Mouse (Mus musculus) urinary bladder, postnatal 36 days (tissue): Measurements from ENCODE around the gene Sgip1.

ENCODE experiments used
- DNase-seq, 2 experiments: peaks; one replicate each; pipeline ENCODE4 v3.0.0; 2022; ENCODE audit warnings: low spot score in 2 of 2, mixed read lengths in 1 of 2

Gene Sgip1

GRCm38 (mm10) chr4:102775596-102776270 lies 34.6 kb downstream of the Sgip1 start:
- DNase-seq: no peak

- DNase-seq: no peak
Observed at GRCm38 (mm10) chr4:102779902-102780301, 38.8 kb downstream of the Sgip1 start.

DNA sequence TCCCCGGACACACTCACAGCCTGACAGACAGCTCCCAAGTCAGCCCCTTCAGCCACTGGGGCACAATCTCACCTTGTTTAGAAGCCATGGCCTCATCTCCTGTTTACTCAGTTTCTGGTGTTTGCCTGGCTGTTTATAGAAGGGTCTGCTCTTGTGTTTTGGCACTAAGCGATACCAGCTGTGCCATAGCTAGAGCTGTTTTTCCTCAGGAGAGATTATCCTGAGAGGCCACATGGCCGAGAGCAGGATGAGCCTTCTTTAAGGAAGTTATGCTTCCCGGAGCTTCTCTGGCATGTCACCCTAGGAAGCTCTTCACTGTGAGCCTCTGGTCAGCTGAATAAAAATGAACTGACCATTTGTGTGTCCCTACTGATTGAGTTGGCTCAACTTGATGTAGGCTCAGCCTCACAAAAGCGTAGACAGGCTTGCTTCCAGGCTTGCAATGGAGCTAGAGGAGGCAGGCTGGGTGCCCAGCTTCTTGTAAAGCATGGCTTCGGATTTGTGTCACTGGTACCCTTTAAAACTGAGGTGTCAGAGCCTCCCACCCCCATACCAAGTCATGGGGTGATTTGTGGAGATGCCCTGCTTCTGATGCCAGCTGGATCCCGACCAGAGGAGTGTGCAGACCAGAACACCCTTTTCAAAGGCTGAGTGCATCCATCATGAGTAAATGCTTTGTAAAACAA lies 42.1 kb downstream of the Sgip1 start:
- DNase-seq: no peak

- DNase-seq: no peak
Observed at GRCm38 (mm10) chr4:102785158-102785557, 44.1 kb downstream of the Sgip1 start.

- DNase-seq: no peak
Observed at GRCm38 (mm10) chr4:102792100-102792790, 51.1 kb downstream of the Sgip1 start.

DNA sequence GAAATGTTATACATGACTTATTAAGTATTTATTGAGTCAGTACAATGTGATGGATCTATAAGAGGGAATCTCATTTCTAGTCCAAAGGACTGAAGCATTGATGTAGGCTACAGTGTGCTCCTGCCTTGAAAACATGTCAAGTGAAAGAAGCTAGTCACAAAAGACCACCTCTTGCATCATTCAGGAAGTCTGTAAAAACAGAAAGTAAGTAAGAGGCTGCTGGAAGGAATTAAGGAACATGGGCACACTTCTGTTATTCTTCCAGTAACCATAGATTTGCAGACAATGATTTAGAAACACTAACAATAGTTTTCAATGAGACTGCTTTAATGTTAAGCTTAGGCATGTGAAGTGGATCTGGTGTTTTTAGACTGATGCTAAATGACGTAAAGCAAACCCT lies 60.4 kb downstream of the Sgip1 start:
- DNase-seq: no peak

- no peak for DNase-seq
Observed at GRCm38 (mm10) chr4:102801936-102802335, 60.8 kb downstream of the Sgip1 start.

DNA sequence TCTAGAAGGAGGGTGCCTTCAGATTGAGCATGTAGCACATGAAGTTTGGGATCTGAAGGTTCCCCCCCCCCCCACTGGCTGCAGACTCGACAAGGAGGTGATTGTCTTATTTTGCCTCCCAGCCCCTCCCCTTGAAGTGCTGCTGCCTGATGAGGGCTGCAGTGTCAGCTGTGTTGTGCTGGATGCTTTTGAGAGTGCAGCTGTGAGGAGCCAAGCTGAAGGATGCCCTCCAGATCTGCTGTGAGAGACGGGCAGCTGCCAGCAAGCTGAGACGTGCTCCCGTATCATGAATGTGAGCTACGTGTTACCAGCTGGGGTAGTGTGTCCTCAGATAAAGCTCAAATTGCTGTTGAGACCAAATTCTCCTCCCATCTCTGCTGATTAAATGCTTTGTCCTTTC lies 63.5 kb downstream of the Sgip1 start:
- no peak for DNase-seq

GRCm38 (mm10) chr4:102806987-102807386 lies 65.9 kb downstream of the Sgip1 start:
- DNase-seq: no peak

DNA sequence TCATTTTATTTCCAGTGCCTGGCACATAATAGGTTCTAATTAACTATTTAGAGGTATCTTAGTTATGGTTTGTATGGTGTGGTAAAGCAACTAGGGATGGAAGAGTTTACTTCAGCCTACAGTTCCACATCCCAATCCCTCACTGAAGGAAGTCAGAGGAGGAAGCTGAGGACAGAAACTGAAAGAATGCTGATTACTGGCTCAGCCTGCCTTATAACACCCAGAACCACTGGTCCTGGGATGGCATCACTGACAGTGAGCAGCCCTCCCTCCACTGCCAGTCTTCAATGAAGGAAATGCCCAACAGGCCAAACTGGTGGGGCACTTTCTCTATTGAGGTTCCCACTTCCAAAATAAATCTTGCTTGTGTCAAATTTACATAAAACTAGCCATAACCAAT lies 67.2 kb downstream of the Sgip1 start:
- DNase-seq: no peak

DNA sequence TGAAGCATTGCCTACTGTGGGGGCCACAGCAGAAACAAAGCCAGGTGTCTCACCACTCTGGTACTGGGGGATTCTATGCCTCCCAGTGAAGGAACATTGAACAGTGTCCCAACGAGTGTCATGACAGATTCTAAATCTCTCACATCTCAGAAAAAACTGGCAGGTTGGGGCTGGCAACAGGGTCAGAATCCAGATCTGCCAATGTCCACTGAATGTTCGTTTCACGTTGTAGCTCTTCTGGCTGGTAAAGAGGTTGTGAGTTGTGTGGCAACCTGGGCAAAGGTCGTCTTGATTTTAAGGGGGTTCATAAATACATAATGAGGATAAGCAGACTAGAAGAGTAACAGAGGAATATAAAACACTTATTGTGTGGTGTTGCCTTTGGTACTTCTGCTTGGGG lies 68.2 kb downstream of the Sgip1 start:
- DNase-seq: no peak

DNA sequence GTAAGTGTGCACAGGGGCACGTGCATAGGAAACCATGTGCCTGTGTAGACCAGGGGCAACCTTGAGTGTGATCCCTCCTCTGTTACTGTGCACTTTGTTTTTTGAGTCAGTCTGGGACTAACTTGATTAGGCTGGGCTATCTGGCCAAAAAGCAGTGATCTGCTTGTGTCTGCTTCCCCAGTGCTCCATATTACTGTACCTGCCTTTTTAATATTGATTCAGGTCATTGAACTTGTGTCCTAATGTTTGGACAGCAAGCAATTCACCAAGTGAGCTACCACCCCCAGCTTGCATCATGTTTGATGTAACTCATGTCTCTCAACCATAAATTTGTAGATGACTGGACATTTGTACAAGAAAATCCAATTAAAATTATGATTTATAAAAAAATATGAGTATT lies 69.2 kb downstream of the Sgip1 start:
- no peak for DNase-seq

- no peak for DNase-seq
Observed at GRCm38 (mm10) chr4:102811007-102811805, 70.1 kb downstream of the Sgip1 start.

DNA sequence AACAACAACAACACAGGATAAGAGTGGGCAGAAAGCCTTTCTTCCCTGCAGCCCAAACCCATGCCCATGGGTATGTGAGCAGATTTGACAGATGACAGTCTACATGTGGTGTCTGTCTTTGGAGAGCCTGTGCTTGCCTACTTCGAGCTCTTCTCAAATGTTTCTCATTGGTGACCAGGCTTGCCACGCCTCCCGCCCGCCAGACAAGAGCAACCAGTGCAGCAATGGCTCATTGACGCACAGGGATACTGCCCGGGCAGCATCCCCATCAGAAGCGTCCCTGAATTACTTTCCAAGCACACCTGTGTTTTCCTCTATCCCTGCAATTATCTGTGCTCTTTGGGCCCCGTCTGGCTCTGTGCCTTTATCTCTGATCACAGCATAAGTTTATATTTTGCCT lies 72.2 kb downstream of the Sgip1 start:
- DNase-seq: no peak

DNA sequence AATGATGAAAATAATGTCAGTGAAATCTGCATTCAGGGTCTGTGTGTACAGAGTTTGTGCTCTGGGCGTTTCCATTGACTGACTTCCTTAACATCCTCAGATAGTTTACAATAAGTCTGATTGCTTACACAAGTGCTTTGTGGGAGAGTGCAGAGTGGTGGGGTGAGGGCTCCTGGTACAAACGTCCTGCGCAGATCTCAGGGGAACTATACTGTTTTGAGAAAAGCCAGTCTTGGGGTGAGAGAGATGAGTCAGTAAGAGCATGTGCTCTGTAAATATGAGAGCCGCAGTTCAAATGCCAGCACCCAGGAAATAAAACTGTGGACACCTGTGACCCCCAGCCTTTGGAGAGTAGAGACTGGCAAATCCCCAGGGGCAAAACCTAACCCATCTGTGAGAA lies 80.7 kb downstream of the Sgip1 start:
- DNase-seq: no peak

- DNase-seq: no peak
Observed at GRCm38 (mm10) chr4:102824494-102824893, 83.4 kb downstream of the Sgip1 start.

DNA sequence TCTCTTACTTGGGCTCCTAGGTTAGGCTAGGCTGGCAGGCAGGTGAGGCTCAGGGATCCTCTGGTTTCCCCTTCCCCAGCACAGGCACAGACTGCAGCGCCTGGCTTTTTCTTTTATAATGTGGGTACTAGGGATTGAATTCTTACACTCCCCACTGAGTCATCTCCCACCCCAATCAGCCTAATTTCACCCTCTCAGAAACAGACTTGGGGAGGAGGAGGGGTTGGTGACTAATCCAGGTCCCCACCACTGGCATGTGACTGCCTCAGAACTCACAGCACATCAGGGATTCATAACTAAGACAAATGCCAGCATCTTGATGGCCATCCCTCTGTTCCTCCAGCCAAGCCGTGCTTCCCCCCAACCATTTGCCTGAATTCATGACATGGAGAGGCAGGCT lies 85.1 kb downstream of the Sgip1 start:
- no peak for DNase-seq

DNA sequence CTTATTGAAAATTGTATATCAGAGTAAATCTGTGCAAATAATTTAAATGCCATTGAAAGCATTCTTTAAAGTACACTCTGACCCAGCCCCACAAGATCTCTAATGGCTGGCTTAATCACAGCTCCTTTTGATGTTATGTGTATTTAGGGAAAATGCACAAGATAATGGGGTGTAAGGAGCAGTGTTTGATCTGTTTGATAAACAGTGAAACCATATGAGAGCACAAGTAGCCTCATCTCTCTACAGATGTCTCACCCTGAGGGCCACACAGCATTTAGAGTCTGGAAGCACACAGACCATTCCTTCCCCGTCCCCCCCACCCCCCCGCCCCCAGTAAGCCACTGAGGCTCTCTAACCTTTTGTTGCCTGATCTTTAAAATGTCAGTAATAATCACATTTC lies 87.4 kb downstream of the Sgip1 start:
- DNase-seq: no peak

- no peak for DNase-seq
Observed at GRCm38 (mm10) chr4:102833191-102833590, 92.1 kb downstream of the Sgip1 start.

GRCm38 (mm10) chr4:102833726-102834125 lies 92.6 kb downstream of the Sgip1 start:
- no peak for DNase-seq

DNA sequence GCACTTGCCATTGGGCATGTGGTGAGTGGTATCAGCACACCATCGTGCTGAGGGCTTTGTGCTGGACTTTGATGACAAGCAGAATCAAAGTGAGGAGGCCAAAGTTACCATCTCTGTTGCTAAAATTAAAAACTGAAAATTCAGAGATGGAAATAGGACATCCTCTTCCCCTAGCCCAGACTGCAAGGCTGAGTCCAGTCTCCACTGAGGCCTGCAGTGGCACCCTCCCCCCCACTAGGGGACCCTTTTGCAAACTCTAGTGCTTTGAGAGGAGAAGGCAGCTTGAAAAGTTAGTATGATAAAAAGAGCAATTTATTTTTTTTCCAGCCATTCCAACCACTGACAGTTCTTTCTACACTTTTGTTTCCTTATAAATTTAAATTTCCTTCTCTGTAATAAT lies 93.6 kb downstream of the Sgip1 start:
- DNase-seq: no peak
